Mouse (Mus musculus) CD4-positive, CD25-positive, alpha-beta regulatory T cell (primary cell): ENCODE results near the gene Frrs1l. TPM values are rescaled to one million over a fixed set of nuclear protein-coding genes. Genes with fewer than 3 reads are reported as not detected.

Source experiments
- polyA plus RNA-seq: library from polyadenylated mRNA; unstranded; fragments of 100-300 nt; shearing (Covaris generic); gene quantifications from one replicate; pipeline ENCODE4 v1.2.1, GENCODE M21; 2017

The Frrs1l gene
- polyA plus RNA-seq: not detected

DNA sequence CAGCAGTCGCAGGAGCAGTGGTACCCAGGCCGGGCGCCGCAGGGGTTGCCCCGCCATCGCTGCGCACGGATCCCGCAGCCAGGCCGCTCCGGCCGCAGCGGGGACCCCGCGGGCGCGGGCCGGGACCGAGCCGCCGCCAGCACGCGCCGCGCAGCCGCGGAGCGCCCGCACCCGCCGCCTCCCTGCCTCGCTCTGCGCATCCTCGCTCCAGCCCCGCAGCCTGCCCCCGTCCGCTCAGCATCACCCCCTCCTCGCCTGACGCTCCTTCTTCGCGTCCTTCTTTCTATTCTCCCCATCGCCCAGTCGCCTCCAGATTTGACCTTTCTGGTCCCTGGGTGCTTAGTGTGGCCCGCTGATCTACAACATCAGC is at the start of gene Frrs1l:
TSS of gene Frrs1l (minus strand) at position 177 of the 370 bp plus-strand sequence.

DNA sequence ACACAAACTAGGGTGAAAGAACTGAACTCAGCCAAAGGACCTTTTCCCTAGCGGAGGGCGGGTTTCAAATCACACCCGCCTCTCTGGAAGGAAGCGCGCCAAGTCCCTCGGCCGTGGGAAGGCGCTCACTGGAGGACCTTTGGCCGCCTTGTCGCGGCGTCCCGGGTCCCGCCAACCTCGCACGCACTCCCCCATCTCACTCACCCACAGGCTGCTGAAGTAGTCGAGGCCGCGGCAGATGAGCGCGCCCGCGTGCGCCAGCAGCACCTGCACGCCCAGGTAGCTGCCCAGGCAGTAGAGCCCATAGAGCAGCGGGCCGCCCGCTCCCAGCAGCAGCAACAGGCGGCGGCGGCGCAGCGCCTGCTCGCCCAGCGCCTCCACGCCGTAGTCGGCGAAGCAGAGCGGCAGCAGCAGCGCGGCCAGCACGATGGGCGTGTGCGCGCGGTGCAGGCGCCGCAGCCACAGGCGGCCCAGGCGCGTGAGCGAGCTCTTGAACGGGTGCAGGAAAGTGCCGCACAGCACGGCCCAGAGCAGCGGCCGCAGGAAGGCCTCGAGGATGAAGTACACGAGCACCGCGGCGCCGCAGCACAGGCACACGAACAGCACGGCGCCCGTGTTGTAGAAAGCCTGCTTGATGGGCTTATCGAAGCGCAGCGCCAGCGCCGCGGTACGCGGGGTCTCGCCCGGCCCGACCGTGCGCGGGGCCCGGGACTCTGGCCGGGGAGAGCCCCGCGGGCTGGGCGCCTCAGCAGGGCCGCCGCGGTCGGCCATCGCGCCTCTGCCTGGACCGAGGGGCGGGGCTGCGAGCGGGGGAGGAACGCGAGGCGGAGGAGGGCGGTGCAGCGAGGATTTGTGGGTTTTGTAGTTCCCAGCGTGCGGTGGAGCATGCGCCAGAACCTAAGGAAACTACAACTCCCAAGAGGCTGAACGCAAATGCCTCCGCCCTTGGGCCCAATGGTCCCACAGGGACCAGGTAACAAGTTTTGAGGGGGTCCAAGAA is 43.2 kb downstream of the Frrs1l start, which contains the start of gene Tmem245:
TSS of gene Tmem245 (minus strand) at position 797 of the 1,000 bp plus-strand sequence.

Other genes starting within 250 kb of the Frrs1l start
- gene Actl7b, start 248.9 kb downstream of the Frrs1l start, polyA plus RNA-seq: not detected
- gene Actl7a, start 247.0 kb downstream of the Frrs1l start, polyA plus RNA-seq: not detected
- gene Elp1, start 188.1 kb downstream of the Frrs1l start, polyA plus RNA-seq: 34.0 TPM
- 19.7 TPM for gene Fam206a, start 188.0 kb downstream of the Frrs1l start, polyA plus RNA-seq
- 1.5 TPM for gene Ctnnal1, start 125.2 kb downstream of the Frrs1l start, polyA plus RNA-seq
- gene Tmem245, start 43.0 kb downstream of the Frrs1l start, polyA plus RNA-seq: 15.1 TPM
- 0.12 TPM for gene Epb41l4b, start 153.0 kb upstream of the Frrs1l start, polyA plus RNA-seq